Mouse (Mus musculus): Measurements from ENCODE around the gene Ehmt1. TPM values are rescaled to one million over a fixed set of nuclear protein-coding genes. Genes with fewer than 3 reads are reported as not detected.

The Ehmt1 gene
- total and polyA plus RNA-seq, 2 experiments from 2014 or later, result 63.3 to 67.8 TPM

DNA sequence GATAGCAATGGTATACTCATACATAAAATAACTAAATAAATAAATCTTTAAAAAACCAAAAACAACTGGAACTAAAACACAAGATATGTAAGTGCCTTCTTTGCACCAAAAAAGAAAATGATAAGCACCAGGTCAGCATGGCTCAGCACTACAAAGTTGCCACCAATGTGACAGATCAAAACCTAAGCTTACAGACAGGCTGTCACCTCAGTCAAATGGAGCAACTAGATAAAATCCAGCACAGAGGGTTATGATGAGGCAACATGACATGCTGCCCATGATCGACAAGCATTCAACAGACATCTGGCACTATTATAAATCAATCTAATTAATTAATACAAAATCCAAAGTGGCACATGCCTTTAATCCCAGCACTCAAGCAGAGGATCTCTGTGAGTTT is 25.2 kb downstream of the Ehmt1 start:
- Histone ChIP-seq H3K27me3 (ENCODE audit: insufficient read depth, low read length) (no peaks in the 10 kb centered on the region), H3K4me1 (ENCODE audit: insufficient read depth, low read length) (no peaks in the 10 kb centered on the region), H3K9me3 (ENCODE audit: low read length) (no peaks in the 10 kb centered on the region), H3K27ac (ENCODE audit: low read depth, low read length) (no peak overlapping the region), H3K4me2 (ENCODE audit: low read depth, low read length, poor library complexity, severe bottlenecking) (no peak overlapping the region), H3K36me3 (ENCODE audit: insufficient read depth, low read length) (no peaks in the 10 kb centered on the region), H3K9ac (replicated peaks; ENCODE audit: low read length, poor library complexity, severe bottlenecking) (no peak overlapping the region), H3K4me3 (ENCODE audit: low read depth, low read length) (no peak overlapping the region)
- no peak for TF ChIP-seq CTCF (IDR thresholded peaks at IDR 0.05)
- DNase-seq (ENCODE audit: low spot score) (no peak), ATAC-seq (ENCODE audit: low FRiP score) (no peak)
- 87% methylated on average over 1 of the region's 1 CpGs for WGBS

DNA sequence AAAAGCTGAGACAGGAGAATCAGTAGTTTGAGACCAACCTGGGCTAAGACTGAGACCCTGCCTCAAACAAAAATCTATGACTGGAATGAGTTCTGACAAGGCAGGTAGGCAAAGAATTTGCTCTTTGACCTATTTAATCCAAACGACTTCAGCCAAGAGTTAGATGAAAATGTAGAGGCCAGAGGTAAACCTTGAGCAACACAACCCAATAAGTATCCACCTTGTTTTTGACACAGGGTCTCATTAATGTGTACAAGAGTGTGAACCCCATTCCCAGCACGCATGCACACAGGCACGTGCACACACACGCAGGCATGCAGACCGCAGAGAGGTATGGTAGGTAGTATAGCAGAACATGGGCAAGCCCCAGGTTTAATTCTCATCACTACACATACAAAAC is 27.1 kb downstream of the Ehmt1 start:
- no peak overlapping the region for H3K9ac ChIP-seq (replicated peaks; ENCODE audit: low read length, poor library complexity, severe bottlenecking)
- 90% methylated on average over 5 of the region's 5 CpGs for WGBS
- H3K27me3 ChIP-seq (ENCODE audit: insufficient read depth, low read length), result no peaks in the 10 kb centered on the region
- ATAC-seq (ENCODE audit: low FRiP score) (no peak), DNase-seq (ENCODE audit: low spot score) (no peak)
- TF ChIP-seq CTCF (IDR thresholded peaks at IDR 0.05), result no peak
- H3K4me3 ChIP-seq (ENCODE audit: low read depth, low read length), result no peak overlapping the region
- no peaks in the 10 kb centered on the region for H3K36me3 ChIP-seq (ENCODE audit: insufficient read depth, low read length)
- H3K9me3 ChIP-seq (ENCODE audit: low read length), result no peaks in the 10 kb centered on the region
- no peak overlapping the region for H3K27ac ChIP-seq (ENCODE audit: low read depth, low read length)
- no peak overlapping the region for H3K4me2 ChIP-seq (ENCODE audit: low read depth, low read length, poor library complexity, severe bottlenecking)
- H3K4me1 ChIP-seq (ENCODE audit: insufficient read depth, low read length), result no peaks in the 10 kb centered on the region

DNA sequence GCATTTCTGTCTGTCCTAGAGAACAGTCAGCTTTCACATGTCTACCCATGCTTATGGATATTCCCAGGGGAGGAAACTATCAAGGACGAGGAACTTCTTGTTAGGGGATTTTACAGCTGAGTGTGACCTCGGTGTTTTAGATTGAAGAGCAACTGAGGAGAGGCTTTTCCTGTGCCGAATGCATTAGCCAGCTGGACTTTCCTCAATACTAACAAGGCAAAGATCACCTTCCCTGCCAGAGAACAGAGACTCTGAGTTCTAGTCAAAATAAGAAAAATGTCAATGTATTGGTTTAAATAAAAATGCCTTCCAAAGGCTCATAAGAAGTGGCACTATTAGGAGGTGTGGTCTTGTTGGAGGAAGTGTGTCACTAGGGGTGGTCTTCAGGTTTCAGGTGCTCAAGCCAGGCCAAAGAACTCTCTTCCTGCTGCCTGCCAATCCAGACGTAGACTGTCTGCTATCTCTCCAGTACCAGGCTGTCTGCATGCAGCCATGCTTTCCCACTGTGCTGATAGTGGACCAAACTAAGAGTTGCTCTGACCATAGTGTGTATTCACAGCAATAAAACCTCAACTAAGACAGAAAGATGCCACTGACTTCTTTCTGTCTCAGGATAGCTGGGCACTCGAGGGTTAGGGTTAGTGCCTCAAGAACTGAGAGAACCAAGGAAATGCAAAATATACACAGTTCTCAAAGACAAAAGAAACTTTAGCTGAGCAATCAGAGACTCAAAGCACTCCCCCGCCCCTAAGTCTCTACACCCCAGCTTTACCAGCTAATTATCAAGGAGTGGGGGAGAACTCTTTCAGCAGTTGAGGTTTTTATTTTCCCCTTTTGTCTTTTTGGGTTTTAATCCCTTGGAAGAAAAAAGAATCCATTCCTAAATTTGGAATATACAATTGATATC is 28.6 kb downstream of the Ehmt1 start:
- DNase-seq (ENCODE audit: low spot score), result no peak
- H3K36me3 ChIP-seq (ENCODE audit: insufficient read depth, low read length), result no peaks in the 10 kb centered on the region
- ATAC-seq (ENCODE audit: low FRiP score), result no peak
- no peak overlapping the region for H3K27ac ChIP-seq (ENCODE audit: low read depth, low read length)
- H3K4me1 ChIP-seq (ENCODE audit: insufficient read depth, low read length), result no peaks in the 10 kb centered on the region
- 73% methylated on average over 6 of the region's 6 CpGs for WGBS
- H3K4me3 ChIP-seq (ENCODE audit: low read depth, low read length), result no peak overlapping the region
- no peak overlapping the region for H3K4me2 ChIP-seq (ENCODE audit: low read depth, low read length, poor library complexity, severe bottlenecking)
- no peaks in the 10 kb centered on the region for H3K27me3 ChIP-seq (ENCODE audit: insufficient read depth, low read length)
- TF ChIP-seq CTCF (IDR thresholded peaks at IDR 0.05), result no peak
- no peaks in the 10 kb centered on the region for H3K9me3 ChIP-seq (ENCODE audit: low read length)
- H3K9ac ChIP-seq (replicated peaks; ENCODE audit: low read length, poor library complexity, severe bottlenecking), result no peak overlapping the region

GRCm38 (mm10) chr2:24888895-24889294 is 30.5 kb downstream of the Ehmt1 start:
- H3K4me1 ChIP-seq (ENCODE audit: insufficient read depth, low read length), result no peaks in the 10 kb centered on the region
- no peak overlapping the region for H3K27ac ChIP-seq (ENCODE audit: low read depth, low read length)
- H3K27me3 ChIP-seq (ENCODE audit: insufficient read depth, low read length), result no peaks in the 10 kb centered on the region
- H3K9ac ChIP-seq (replicated peaks; ENCODE audit: low read length, poor library complexity, severe bottlenecking), result no peak overlapping the region
- H3K9me3 ChIP-seq (ENCODE audit: low read length), result no peaks in the 10 kb centered on the region
- H3K4me3 ChIP-seq (ENCODE audit: low read depth, low read length), result no peak overlapping the region
- 90% methylated on average over 5 of the region's 5 CpGs for WGBS
- ATAC-seq (ENCODE audit: low FRiP score) (no peak), DNase-seq (ENCODE audit: low spot score) (no peak)
- peak; percentile 40 for TF ChIP-seq CTCF (IDR thresholded peaks at IDR 0.05)
- H3K36me3 ChIP-seq (ENCODE audit: insufficient read depth, low read length), result peaks cover 5% of the 10 kb centered on the region
- H3K4me2 ChIP-seq (ENCODE audit: low read depth, low read length, poor library complexity, severe bottlenecking), result no peak overlapping the region

DNA sequence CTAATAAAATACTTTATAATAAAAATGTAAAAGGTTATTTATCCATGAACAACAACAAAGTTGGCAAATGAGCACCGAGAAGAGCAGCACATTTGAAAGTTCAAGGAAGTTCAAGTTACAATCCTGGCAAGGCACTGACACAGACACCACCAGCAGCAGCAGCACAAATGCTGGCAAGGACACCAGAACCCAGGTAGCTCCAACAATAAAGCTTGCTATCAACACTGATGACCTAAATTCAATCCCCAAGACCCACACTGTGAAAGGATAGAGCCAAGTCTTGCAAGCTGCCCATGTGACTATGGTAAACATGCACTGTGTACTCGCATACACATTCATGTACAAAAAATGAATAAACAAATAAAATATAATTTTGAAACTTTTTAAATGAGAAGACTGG is 38.7 kb downstream of the Ehmt1 start:
- H3K27ac ChIP-seq (ENCODE audit: low read depth, low read length), result no peak overlapping the region
- no peak overlapping the region for H3K9ac ChIP-seq (replicated peaks; ENCODE audit: low read length, poor library complexity, severe bottlenecking)
- H3K36me3 ChIP-seq (ENCODE audit: insufficient read depth, low read length), result peaks cover 26% of the 10 kb centered on the region
- TF ChIP-seq CTCF (IDR thresholded peaks at IDR 0.05), result no peak
- H3K4me2 ChIP-seq (ENCODE audit: low read depth, low read length, poor library complexity, severe bottlenecking), result no peak overlapping the region
- no peak overlapping the region for H3K4me3 ChIP-seq (ENCODE audit: low read depth, low read length)
- H3K9me3 ChIP-seq (ENCODE audit: low read length), result no peaks in the 10 kb centered on the region
- H3K27me3 ChIP-seq (ENCODE audit: insufficient read depth, low read length), result no peaks in the 10 kb centered on the region
- ATAC-seq (ENCODE audit: low FRiP score) (no peak), DNase-seq (ENCODE audit: low spot score) (no peak)
- H3K4me1 ChIP-seq (ENCODE audit: insufficient read depth, low read length), result no peaks in the 10 kb centered on the region
- WGBS, result 93% methylated on average over 2 of the region's 2 CpGs

- no peak for ATAC-seq (ENCODE audit: low FRiP score)
- H3K36me3 ChIP-seq (ENCODE audit: insufficient read depth, low read length), result peaks cover 11% of the 10 kb centered on the region; the same call in 1 of the 2 replicates
- 97% methylated on average over 1 of the region's 1 CpGs for WGBS
- no peak for TF ChIP-seq CTCF (IDR thresholded peaks at IDR 0.05)
- H3K4me3 ChIP-seq (ENCODE audit: low read depth, low read length), result no peak overlapping the region
- no peak overlapping the region for H3K27ac ChIP-seq (ENCODE audit: low read depth, low read length)
- no peak overlapping the region for H3K4me2 ChIP-seq (ENCODE audit: low read depth, low read length, poor library complexity, severe bottlenecking)
- H3K9me3 ChIP-seq (ENCODE audit: low read length), result no peaks in the 10 kb centered on the region
- H3K27me3 ChIP-seq (ENCODE audit: insufficient read depth, low read length), result no peaks in the 10 kb centered on the region
- no peak overlapping the region for H3K9ac ChIP-seq (replicated peaks; ENCODE audit: low read length, poor library complexity, severe bottlenecking)
- H3K4me1 ChIP-seq (ENCODE audit: insufficient read depth, low read length), result no peaks in the 10 kb centered on the region
- DNase-seq (ENCODE audit: low spot score), result no peak
These were observed 48.5 kb downstream of the Ehmt1 start for GRCm38 (mm10) chr2:24870952-24871351.

Data from midbrain, postnatal 0 days (tissue).